Mouse (Mus musculus): ENCODE measurements around the gene Arhgap33.

DNA sequence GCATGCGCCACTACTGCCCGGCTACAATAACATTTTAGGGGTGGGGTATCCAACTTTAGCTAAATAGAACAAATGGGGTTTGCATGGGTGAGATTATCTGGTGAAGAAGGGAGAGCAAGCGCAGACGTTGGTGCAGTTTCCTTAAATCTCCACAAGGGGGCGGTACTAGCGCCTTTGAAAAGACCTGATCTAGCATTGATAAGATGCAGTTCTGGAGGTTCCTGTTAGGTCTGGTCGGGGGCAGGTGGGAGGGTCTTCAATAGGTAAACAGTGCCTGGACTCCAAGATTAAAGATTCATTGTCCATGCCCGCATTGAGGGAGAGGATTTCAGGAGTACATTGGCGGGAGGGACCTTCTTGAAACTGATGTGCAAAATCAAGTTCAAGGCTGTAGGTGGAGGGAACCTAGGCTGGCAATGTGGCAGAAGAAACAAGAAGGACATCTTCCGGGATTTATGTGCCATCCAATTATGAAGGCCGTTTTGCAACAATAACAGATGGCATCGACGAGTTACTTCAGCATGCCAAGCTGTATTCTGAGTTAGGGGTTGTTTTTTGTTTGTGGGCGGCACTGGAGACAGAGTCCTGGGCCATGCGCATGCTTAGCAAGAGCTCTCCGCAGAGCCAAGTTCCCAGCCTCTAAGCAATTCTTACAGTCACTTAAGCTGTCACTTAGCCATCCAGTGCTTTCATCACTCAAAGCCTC lies 44.5 kb downstream of the Arhgap33 start:
- no peak for TF ChIP-seq POLR2A (IDR thresholded peaks at IDR 0.05; ENCODE audit: extremely low read depth, insufficient read depth, low read length)
- TF ChIP-seq CTCF (IDR thresholded peaks at IDR 0.05; ENCODE audit: extremely low read depth, insufficient read depth, low read length) = peak; percentile 69
